Mouse (Mus musculus) hindbrain, embryonic 10.5 days (tissue): ENCODE data around the gene Tead3. TPM values are rescaled to one million over a fixed set of nuclear protein-coding genes. Genes with fewer than 3 reads are reported as not detected.
A peak's percentile ranks its signal among the peaks of the same experiment; 100 is the strongest.
"Not testable (repeated sequence)": the region's sequence is repeated elsewhere in the genome, so short reads cannot be mapped to it uniquely, and the experiment has no call there.

Source experiments
- DNase-seq: peaks from one replicate; pipeline ENCODE4 v3.0.0-alpha.2; 2017; ENCODE audit warnings: low spot score
- H3K27ac ChIP-seq: fragments of 300-500 bp; sonication (generic); 2 replicates; pipeline ENCODE4 v1.5.1; 2016; ENCODE audit warnings: mild to moderate bottlenecking, moderate library complexity
- H3K27me3 ChIP-seq: fragments of 300-500 bp; sonication (generic); 2 replicates; pipeline ENCODE4 v1.6.1; 2016; ENCODE audit warnings: mild to moderate bottlenecking; ENCODE audit not compliant: poor library complexity, insufficient read depth, severe bottlenecking
- H3K36me3 ChIP-seq: fragments of 300-500 bp; sonication (generic); 2 replicates; pipeline ENCODE4 v1.6.1; 2016; ENCODE audit warnings: mild to moderate bottlenecking, moderate library complexity
- H3K4me1 ChIP-seq: fragments of 300-500 bp; sonication (generic); replicated peaks from 2 replicates; pipeline ENCODE4 v1.6.1; 2016; ENCODE audit warnings: mild to moderate bottlenecking
- H3K4me3 ChIP-seq: fragments of 300-500 bp; sonication (generic); 2 replicates; pipeline ENCODE4 v1.5.1; 2016; ENCODE audit warnings: mild to moderate bottlenecking, moderate library complexity
- H3K9me3 ChIP-seq: fragments of 300-500 bp; sonication (generic); 2 replicates; pipeline ENCODE4 v1.6.1; 2016; ENCODE audit warnings: mild to moderate bottlenecking, moderate library complexity
- WGBS: fragments of 180-500 bp; shearing (Covaris S2); methylation state at CpG from one replicate; pipeline ENCODE4 v1.1.7; 2016; 5-methylcytosine and 5-hydroxymethylcytosine counted together
- polyA plus RNA-seq: library from polyadenylated mRNA; unstranded; fragments of >200 nt; fragmentation: Nextera tagmentation; extraction: Ambion mirVana; gene quantifications from 2 replicates; pipeline ENCODE4 v1.2.1, GENCODE M21; 2016

Gene Tead3
- polyA plus RNA-seq, 1 experiment from 2014 or later = 6.1 TPM

GRCm38 (mm10) chr17:28324416-28324815, 26.2 kb downstream of the Tead3 start:
- not testable (repeated sequence) for DNase-seq, H3K9me3 ChIP-seq, H3K4me3 ChIP-seq, H3K27ac ChIP-seq, H3K27me3 ChIP-seq
- WGBS = 95% methylated on average over 7 of the region's 7 CpGs
- H3K4me1 ChIP-seq = peaks cover 28% of the 10 kb centered on the region
- H3K36me3 ChIP-seq = peaks cover 72% of the 10 kb centered on the region

DNA sequence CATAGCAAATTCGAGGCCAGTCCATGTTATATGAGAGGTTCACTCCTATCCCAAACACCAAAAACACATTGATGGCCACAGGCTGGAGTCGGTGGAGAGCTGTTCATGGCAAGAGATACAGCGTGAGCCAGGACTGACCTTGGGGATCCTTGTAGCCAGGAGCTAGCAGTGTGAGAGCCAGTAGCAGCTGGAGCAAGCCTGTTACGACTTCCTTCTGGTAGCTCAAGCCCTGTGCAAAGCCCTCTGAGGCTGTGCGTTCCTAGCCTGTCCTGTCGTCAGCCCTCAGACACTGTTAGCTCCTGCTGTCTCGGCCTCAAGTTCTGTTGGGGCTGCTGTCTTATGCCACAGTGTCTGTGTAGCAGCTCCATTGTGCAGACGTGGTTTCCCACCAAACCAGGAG, 26.8 kb downstream of the Tead3 start:
- Histone ChIP-seq H3K4me3 (no peak overlapping the region), H3K27me3 (no peaks in the 10 kb centered on the region), H3K36me3 (peaks cover 72% of the 10 kb centered on the region), H3K9me3 (peaks cover 6% of the 10 kb centered on the region; the same call in 1 of the 2 replicates), H3K27ac (no peak overlapping the region), H3K4me1 (peaks cover 27% of the 10 kb centered on the region)
- 91% methylated on average over 8 of the region's 8 CpGs for WGBS
- DNase-seq = no peak

DNA sequence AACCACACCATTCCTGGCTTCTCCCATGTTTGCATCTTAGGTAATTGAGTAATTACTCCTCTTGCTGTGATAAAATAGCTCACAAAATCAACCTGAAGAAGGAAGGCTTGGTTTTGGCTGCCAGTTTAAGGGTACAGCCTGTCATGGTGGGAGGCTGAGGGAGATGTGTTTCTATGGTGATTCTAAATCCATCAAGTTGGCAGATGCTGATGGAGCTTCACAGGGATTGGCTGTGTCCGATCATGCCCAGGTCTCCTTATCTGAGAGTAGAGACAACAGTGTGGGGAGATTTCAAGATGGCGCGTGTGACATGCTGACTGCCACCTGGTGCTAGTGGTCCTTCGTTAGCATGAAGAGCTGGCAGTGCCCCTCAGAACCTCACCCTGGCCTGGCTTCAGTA, 28.9 kb downstream of the Tead3 start:
- 93% methylated on average over 4 of the region's 4 CpGs for WGBS
- H3K27ac ChIP-seq = no peak overlapping the region
- DNase-seq = no peak
- no peak overlapping the region for H3K4me3 ChIP-seq
- peaks cover 93% of the 10 kb centered on the region for H3K36me3 ChIP-seq
- H3K9me3 ChIP-seq = peaks cover 6% of the 10 kb centered on the region; the same call in 1 of the 2 replicates
- H3K27me3 ChIP-seq = no peaks in the 10 kb centered on the region
- H3K4me1 ChIP-seq = peaks cover 19% of the 10 kb centered on the region

GRCm38 (mm10) chr17:28317725-28318124, 32.9 kb downstream of the Tead3 start:
- Histone ChIP-seq H3K36me3 (peaks cover 70% of the 10 kb centered on the region), H3K4me1 (peaks cover 42% of the 10 kb centered on the region)

GRCm38 (mm10) chr17:28317091-28317490, 33.5 kb downstream of the Tead3 start:
- H3K27me3 ChIP-seq = no peaks in the 10 kb centered on the region
- peaks cover 47% of the 10 kb centered on the region for H3K4me1 ChIP-seq
- H3K27ac ChIP-seq = no peak overlapping the region
- WGBS = 53% methylated on average over 8 of the region's 8 CpGs
- H3K4me3 ChIP-seq = no peak overlapping the region
- peaks cover 64% of the 10 kb centered on the region for H3K36me3 ChIP-seq
- H3K9me3 ChIP-seq = no peaks in the 10 kb centered on the region
- no peak for DNase-seq

More at GRCm38 (mm10) chr17:28317725-28318124, 32.9 kb downstream of the Tead3 start:
- no peak for DNase-seq
- no peaks in the 10 kb centered on the region for H3K9me3 ChIP-seq
- no peaks in the 10 kb centered on the region for H3K27me3 ChIP-seq
- 82% methylated on average over 9 of the region's 9 CpGs for WGBS
- no peak overlapping the region for H3K4me3 ChIP-seq
- no peak overlapping the region for H3K27ac ChIP-seq

GRCm38 (mm10) chr17:28316476-28316875, 34.1 kb downstream of the Tead3 start:
- no peaks in the 10 kb centered on the region for H3K27me3 ChIP-seq
- peaks cover 47% of the 10 kb centered on the region for H3K4me1 ChIP-seq
- H3K27ac ChIP-seq = 0 out of 2 replicates have a peak overlapping the region, but pooled peaks have one; percentile 66
- no peak for DNase-seq
- no peak overlapping the region for H3K4me3 ChIP-seq
- H3K36me3 ChIP-seq = peaks cover 59% of the 10 kb centered on the region
- WGBS = 87% methylated on average over 9 of the region's 9 CpGs
- H3K9me3 ChIP-seq = no peaks in the 10 kb centered on the region

DNA sequence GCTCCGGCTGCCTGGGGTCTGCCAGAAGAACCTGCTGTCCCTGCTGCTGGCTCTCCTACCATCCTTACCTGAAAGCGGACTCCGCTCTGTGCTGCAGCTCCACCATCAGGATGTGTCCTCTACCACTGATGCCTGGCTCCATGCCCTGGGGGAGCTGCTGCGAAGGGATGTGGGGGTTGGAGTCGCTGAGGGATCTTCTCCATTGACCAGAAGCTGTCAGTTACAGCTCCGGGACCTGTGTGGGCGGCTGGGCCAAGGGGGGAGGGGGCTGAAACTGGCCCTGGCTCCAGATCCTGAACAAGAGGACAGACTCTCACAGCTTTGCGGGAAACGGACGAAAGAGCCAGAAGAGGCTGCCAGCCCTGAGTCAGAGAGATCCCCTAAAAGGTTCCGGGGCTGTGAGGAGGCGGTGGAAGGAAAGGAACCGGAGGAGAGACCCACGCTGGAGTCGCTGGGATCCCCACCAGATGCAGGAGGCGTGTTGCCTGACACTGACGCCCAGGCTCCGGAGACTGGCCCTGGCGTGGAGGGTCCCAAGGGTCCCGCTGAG, 34.9 kb downstream of the Tead3 start:
- WGBS = 78% methylated on average over 20 of the region's 20 CpGs
- no peaks in the 10 kb centered on the region for H3K9me3 ChIP-seq
- H3K36me3 ChIP-seq = peaks cover 51% of the 10 kb centered on the region
- peak overlapping the region; percentile 26 for H3K4me3 ChIP-seq
- H3K27me3 ChIP-seq = no peaks in the 10 kb centered on the region
- H3K4me1 ChIP-seq = peaks cover 47% of the 10 kb centered on the region
- peak overlapping the region; percentile 66 for H3K27ac ChIP-seq
- DNase-seq = peak; percentile 20

GRCm38 (mm10) chr17:28313880-28314225, 36.8 kb downstream of the Tead3 start:
- 2% methylated on average over 11 of the region's 11 CpGs for WGBS
- DNase-seq = no peak
- peak overlapping the region; percentile 92 for H3K4me3 ChIP-seq
- H3K27ac ChIP-seq = peak overlapping the region; percentile 96
- H3K9me3 ChIP-seq = no peaks in the 10 kb centered on the region
- H3K4me1 ChIP-seq = peaks cover 47% of the 10 kb centered on the region
- H3K36me3 ChIP-seq = peaks cover 37% of the 10 kb centered on the region
- no peaks in the 10 kb centered on the region for H3K27me3 ChIP-seq

DNA sequence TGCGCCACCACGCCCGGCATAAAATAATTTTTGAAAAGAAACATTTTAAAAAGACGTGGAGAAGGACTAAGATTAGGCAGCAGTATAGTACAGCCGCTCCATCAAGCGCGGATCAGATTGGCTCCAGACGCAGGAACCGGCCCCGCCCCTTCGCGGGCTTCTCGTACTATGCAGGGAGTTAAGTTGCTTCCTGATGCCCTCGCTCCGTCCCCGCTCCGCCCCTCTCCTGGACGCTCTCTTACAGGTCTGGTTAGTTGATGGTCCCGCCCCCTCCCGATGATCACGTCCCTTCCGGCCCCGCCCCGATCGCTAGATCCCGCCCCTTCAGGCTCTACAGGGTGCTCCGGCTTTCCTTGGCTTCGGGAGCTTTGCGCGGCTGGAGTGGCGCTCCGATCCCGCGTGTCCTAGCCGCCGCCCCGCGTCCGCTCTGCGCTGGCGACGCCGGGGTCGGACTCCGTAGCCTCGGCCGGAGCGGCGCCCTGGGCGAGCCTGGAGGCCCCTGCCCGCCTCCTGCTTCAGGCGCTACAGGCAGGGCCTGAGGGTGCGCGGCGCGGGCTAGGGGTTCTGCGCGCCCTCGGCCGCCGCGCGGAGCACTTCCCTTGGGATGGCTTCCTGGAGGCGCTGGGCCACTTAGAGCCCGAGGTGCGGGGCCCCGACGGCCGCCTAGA, 37.3 kb downstream of the Tead3 start, which contains the start of gene Fance:
TSS of gene Fance (plus strand) at position 308 of the 668 bp plus-strand sequence.
- peak within 1 kb of the TSS; percentile 96 for H3K27ac ChIP-seq
- H3K36me3 ChIP-seq = peaks cover 32% of the 10 kb centered on the region
- WGBS = under 1% methylated on average over 68 of the region's 69 CpGs
- DNase-seq = peak; percentile 99
- peaks cover 52% of the 10 kb centered on the region for H3K4me1 ChIP-seq
- H3K4me3 ChIP-seq = peak within 1 kb of the TSS; percentile 92
- H3K9me3 ChIP-seq = no peaks in the 10 kb centered on the region
- no peaks in the 10 kb centered on the region for H3K27me3 ChIP-seq

GRCm38 (mm10) chr17:28312232-28313211, 38.1 kb downstream of the Tead3 start:
- H3K9me3 ChIP-seq = no peaks in the 10 kb centered on the region
- peaks cover 24% of the 10 kb centered on the region for H3K36me3 ChIP-seq
- 25% methylated on average over 17 of the region's 17 CpGs for WGBS
- H3K27ac ChIP-seq = peak overlapping the region; percentile 96
- peak; percentile 37 for DNase-seq
- no peaks in the 10 kb centered on the region for H3K27me3 ChIP-seq
- H3K4me1 ChIP-seq = peaks cover 53% of the 10 kb centered on the region
- peak overlapping the region; percentile 92 for H3K4me3 ChIP-seq

- peaks cover 43% of the 10 kb centered on the region for H3K4me1 ChIP-seq
- no peak overlapping the region for H3K27ac ChIP-seq
- H3K9me3 ChIP-seq = no peaks in the 10 kb centered on the region
- no peak for DNase-seq
- WGBS = 78% methylated on average over 5 of the region's 5 CpGs
- no peak overlapping the region for H3K4me3 ChIP-seq
- no peaks in the 10 kb centered on the region for H3K27me3 ChIP-seq
- peaks cover 14% of the 10 kb centered on the region for H3K36me3 ChIP-seq
These were observed 39.1 kb downstream of the Tead3 start for GRCm38 (mm10) chr17:28311366-28312132.

GRCm38 (mm10) chr17:28310831-28311230, 39.8 kb downstream of the Tead3 start:
- 79% methylated on average over 3 of the region's 3 CpGs for WGBS
- DNase-seq = no peak
- Histone ChIP-seq H3K4me3 (no peak overlapping the region), H3K9me3 (no peaks in the 10 kb centered on the region), H3K36me3 (peaks cover 7% of the 10 kb centered on the region), H3K27me3 (no peaks in the 10 kb centered on the region), H3K4me1 (peaks cover 36% of the 10 kb centered on the region), H3K27ac (no peak overlapping the region)
